Mouse (Mus musculus): ENCODE results near the gene Anapc16. TPM values are rescaled to one million over a fixed set of nuclear protein-coding genes. Genes with fewer than 3 reads are reported as not detected.
A peak's percentile ranks its signal among the peaks of the same experiment; 100 is the strongest.

Gene Anapc16
- polyA plus RNA-seq, 1 experiment from 2014 or later: 106 TPM

DNA sequence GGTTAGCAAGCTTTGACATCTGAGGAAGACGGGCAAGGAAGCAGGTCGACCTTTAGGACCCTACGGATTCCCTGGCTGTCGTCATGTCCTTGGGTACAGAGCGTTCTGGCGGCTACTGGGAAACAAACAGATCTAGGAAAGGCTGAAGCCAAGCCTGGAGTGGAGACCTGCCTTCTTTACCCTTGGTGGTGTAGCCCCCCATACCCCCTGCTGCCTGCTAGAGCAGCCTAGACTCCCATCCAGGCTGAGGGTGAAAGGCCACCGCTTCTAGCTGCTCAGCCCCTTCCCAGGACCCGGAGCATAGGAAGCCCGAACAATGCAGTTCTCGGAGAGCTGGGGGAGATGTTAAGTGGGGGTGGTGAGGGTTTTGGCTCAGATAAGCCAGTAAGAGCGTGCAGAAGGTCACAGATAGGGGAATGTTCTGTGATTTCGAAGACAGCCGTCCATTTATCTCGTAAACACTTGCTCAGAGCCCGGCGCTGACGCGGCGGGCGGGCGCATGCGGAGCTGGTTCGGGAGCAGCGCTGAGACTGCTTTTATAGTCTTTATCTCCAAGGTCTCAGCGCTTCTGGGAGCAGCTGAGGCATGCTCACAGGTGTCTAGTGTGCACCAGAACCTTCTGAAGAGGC lies 33.0 kb downstream of the Anapc16 start:
- under 1% methylated on average over 25 of the region's 25 CpGs for WGBS
- peak overlapping the region; percentile 54 for H3K4me3 ChIP-seq (replicated peaks)

DNA sequence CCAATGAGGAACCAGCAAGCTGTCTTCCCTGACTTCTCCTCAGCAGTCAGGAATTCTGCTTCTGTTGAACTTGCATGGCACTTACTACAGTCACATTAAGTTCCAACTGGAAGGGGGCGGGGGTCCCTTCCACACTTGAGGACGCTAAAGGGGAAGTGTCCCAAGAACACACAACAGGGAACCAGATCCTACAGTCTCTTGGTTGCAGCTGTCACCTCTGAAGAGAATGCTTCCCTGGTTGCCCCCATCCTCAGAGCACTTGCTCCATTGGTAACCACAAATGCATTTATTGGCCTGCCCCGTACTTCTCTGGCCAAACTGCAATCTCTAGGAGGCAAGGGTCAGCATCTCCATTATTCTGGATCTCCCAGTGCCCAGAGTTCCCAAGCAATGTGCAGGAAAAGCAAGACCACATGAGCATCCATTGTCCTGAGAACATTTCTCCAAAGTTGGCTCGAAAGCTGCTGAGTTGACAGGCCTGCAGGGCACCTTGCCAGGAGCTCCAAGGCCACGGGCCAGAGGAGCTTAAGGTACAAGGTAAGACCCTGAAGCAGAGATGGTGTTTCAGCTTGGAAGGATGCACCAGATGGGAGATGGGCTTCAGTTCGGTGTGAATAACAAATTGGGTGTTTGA lies 35.5 kb downstream of the Anapc16 start:
- Histone ChIP-seq H3K9ac (replicated peaks) (no peak overlapping the region), H3K36me3 (no peaks in the 10 kb centered on the region), H3K4me1 (peaks cover 32% of the 10 kb centered on the region), H3K4me2 (no peak overlapping the region), H3K27ac (replicated peaks) (no peak overlapping the region), H3K4me3 (replicated peaks) (no peak overlapping the region), H3K27me3 (replicated peaks) (no peaks in the 10 kb centered on the region), H3K9me3 (replicated peaks) (no peaks in the 10 kb centered on the region)
- ATAC-seq (ENCODE audit: low FRiP score): no peak
- WGBS: 80% methylated on average over 6 of the region's 6 CpGs

More for the DNA sequence above, 33.0 kb downstream of the Anapc16 start:
- no peaks in the 10 kb centered on the region for H3K27me3 ChIP-seq (replicated peaks)
- peak overlapping the region; percentile 74 for H3K4me2 ChIP-seq
- H3K9ac ChIP-seq (replicated peaks): peak overlapping the region; percentile 89
- H3K9me3 ChIP-seq (replicated peaks): no peaks in the 10 kb centered on the region
- H3K4me1 ChIP-seq: peaks cover 39% of the 10 kb centered on the region
- H3K36me3 ChIP-seq: no peaks in the 10 kb centered on the region
- peak overlapping the region; percentile 96 for H3K27ac ChIP-seq (replicated peaks)
- ATAC-seq (ENCODE audit: low FRiP score): peak; percentile 74

DNA sequence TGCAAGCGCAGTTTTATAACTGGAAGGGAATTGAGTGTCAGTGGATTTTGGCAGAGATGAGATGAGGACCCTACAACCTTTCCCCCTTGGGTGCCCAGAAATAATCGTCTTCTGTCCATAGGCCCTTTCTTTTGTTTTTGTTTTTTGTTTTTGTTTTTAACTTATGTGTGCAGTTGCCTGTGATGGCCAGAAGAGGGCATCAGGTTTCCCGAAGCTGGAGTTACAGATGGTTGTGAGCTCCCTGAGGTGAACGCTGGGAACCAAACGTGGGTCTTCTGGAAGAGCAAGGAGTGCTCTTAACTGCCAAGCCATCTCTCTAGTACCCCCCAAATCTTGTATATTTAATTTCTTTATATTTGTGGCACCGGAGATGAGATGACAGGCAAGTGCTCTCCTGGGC lies 36.2 kb downstream of the Anapc16 start:
- no peak overlapping the region for H3K4me2 ChIP-seq
- H3K27me3 ChIP-seq (replicated peaks): no peaks in the 10 kb centered on the region
- H3K4me1 ChIP-seq: peaks cover 32% of the 10 kb centered on the region
- no peak overlapping the region for H3K9ac ChIP-seq (replicated peaks)
- H3K36me3 ChIP-seq: no peaks in the 10 kb centered on the region
- no peaks in the 10 kb centered on the region for H3K9me3 ChIP-seq (replicated peaks)
- 93% methylated on average over 6 of the region's 6 CpGs for WGBS
- ATAC-seq (ENCODE audit: low FRiP score): no peak
- no peak overlapping the region for H3K27ac ChIP-seq (replicated peaks)
- H3K4me3 ChIP-seq (replicated peaks): no peak overlapping the region

DNA sequence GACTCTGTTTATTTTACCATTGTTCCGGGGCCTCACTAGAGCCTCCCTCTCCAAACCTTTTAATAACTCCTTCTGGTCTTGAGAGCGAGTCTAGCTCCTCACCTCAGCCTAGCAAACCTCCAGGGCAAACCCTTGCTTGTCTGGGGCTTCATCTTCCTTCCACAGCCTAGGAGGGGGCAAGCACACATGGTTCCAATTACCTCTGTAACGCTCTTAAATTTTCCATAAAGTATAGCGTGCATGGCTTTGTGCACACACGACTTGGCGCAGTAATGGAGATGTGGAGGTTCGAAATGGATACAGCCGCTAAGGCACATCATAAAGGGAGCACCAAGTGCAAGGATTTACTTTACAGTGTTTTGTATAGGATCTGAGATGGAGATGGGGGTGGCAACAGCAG lies 37.1 kb downstream of the Anapc16 start:
- Histone ChIP-seq H3K4me1 (peaks cover 28% of the 10 kb centered on the region), H3K27ac (replicated peaks) (peak overlapping the region; percentile 68), H3K36me3 (no peaks in the 10 kb centered on the region), H3K4me2 (no peak overlapping the region), H3K27me3 (replicated peaks) (no peaks in the 10 kb centered on the region), H3K9me3 (replicated peaks) (no peaks in the 10 kb centered on the region), H3K9ac (replicated peaks) (no peak overlapping the region), H3K4me3 (replicated peaks) (no peak overlapping the region)
- 56% methylated on average over 8 of the region's 8 CpGs for WGBS
- no peak for ATAC-seq (ENCODE audit: low FRiP score)

DNA sequence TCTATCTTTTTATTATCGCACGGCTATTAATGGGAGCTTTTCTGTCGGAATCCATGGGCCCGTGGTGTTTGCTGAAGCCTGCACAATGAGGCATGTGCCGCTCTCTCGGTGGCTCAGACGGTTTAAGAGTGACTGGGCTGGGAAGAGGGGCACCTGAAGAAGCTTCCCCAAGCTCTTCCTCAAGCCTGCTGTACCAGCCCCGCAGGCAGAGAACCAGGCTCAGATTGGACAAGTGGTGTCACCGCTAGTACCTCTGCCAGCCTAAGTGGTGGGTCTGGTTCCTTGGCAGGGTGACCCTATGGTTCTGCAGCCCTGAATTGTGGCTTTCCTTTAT lies 37.6 kb downstream of the Anapc16 start:
- ATAC-seq (ENCODE audit: low FRiP score): no peak
- Histone ChIP-seq H3K27ac (replicated peaks) (peak overlapping the region; percentile 68), H3K9ac (replicated peaks) (no peak overlapping the region)

DNA sequence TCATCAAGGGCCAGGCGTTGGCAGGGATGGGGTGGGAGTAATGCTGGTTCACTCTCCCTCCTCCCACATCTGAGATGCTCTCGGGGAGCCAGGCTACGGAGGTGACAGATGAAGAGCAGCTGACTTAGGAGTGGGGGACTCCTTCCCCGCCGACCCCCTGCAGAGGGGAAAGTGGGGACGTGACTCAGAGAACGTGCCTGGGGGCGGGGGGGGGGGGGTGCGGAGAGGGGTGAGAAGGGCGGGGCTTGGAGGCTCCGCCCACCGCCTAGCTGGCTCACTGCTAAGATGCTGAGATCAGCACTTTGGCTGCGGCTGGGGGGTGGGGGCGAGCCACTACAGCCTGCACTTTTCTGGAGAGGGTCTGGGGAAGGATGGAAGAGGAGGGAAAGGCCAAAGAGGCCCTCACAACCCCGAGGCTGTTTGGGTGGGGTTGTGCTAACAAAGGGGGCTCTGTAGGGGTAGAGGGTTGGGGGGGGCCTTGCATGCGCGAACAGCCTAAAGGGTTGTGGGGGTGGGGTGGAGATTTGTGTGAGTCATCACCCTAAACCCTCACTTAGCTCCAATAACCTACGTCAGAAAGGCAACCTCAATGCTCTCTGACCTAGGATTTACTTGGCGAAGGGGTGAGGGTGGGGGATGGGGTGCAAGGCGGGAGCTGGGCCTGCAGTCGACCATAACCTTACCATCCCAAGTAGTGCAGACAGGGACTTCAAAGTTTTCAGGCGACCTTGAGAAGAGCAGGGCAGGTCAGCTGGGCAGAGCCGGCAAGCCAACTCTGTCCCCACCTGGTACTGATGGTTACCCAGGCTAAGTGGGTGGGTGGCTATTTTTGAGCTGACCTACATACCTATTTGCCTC lies 38.2 kb downstream of the Anapc16 start:
- Histone ChIP-seq H3K4me2 (peak overlapping the region; percentile 50), H3K9me3 (replicated peaks) (no peaks in the 10 kb centered on the region), H3K4me1 (peaks cover 21% of the 10 kb centered on the region), H3K4me3 (replicated peaks) (0 out of 2 replicates have a peak overlapping the region, but pooled peaks have one; percentile 3), H3K27me3 (replicated peaks) (no peaks in the 10 kb centered on the region), H3K9ac (replicated peaks) (no peak overlapping the region), H3K27ac (replicated peaks) (peak overlapping the region; percentile 68), H3K36me3 (no peaks in the 10 kb centered on the region)
- 4% methylated on average over 22 of the region's 23 CpGs for WGBS
- ATAC-seq (ENCODE audit: low FRiP score): peak; percentile 55; the same call in 1 of the 2 replicates

More for the DNA sequence above, 37.6 kb downstream of the Anapc16 start:
- Histone ChIP-seq H3K9me3 (replicated peaks) (no peaks in the 10 kb centered on the region), H3K4me2 (peak overlapping the region; percentile 50), H3K4me1 (peaks cover 23% of the 10 kb centered on the region), H3K36me3 (no peaks in the 10 kb centered on the region), H3K4me3 (replicated peaks) (no peak overlapping the region), H3K27me3 (replicated peaks) (no peaks in the 10 kb centered on the region)
- 30% methylated on average over 9 of the region's 9 CpGs for WGBS

DNA sequence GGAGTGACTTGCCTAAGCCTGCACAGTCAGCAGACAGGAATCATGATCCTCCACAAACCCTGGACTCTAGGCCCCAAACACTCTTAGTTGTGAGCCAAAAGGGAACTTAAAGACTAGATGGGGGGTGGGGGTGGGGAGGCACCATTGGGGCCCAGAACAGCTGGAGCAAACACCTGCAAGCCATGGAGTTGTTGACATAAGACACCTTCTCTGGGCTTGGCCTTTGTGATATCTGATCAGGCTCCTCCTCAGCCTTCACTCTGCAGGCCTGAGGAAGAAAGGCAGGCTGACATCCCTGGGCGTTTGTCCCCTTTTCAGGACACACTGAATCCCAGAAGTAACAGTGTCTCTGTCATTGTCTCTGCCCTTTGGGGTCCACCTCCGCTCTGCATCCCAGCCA lies 39.3 kb downstream of the Anapc16 start:
- 71% methylated on average over 2 of the region's 2 CpGs for WGBS

DNA sequence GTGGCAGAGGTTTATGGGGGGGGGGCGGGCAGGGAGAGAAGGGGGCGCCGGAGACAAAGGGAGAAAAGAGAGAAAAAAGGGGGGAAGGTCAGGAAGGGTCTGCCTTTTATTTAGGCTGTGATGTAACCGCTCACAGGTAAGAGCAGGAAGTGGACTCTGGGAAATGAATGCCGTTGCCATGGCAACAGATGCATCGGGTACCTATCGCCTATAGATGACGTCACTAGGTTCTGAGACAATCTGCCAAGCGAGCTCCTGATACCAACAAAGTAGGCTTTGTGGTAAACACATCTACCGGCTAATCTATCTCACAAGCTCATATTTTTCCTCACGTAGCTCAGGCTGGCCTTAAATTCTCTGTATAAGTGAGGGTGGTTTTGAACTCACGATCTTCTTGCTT lies 43.4 kb downstream of the Anapc16 start:
- Histone ChIP-seq H3K4me3 (replicated peaks) (no peak overlapping the region), H3K4me1 (peaks cover 35% of the 10 kb centered on the region), H3K4me2 (no peak overlapping the region), H3K9ac (replicated peaks) (no peak overlapping the region), H3K27me3 (replicated peaks) (no peaks in the 10 kb centered on the region), H3K27ac (replicated peaks) (no peak overlapping the region), H3K36me3 (no peaks in the 10 kb centered on the region), H3K9me3 (replicated peaks) (no peaks in the 10 kb centered on the region)
- 74% methylated on average over 12 of the region's 12 CpGs for WGBS
- ATAC-seq (ENCODE audit: low FRiP score): no peak

More for the DNA sequence above, 39.3 kb downstream of the Anapc16 start:
- Histone ChIP-seq H3K27ac (replicated peaks) (no peak overlapping the region), H3K9me3 (replicated peaks) (no peaks in the 10 kb centered on the region), H3K27me3 (replicated peaks) (no peaks in the 10 kb centered on the region), H3K9ac (replicated peaks) (no peak overlapping the region), H3K36me3 (no peaks in the 10 kb centered on the region), H3K4me2 (no peak overlapping the region), H3K4me1 (peaks cover 27% of the 10 kb centered on the region), H3K4me3 (replicated peaks) (no peak overlapping the region)
- no peak for ATAC-seq (ENCODE audit: low FRiP score)

DNA sequence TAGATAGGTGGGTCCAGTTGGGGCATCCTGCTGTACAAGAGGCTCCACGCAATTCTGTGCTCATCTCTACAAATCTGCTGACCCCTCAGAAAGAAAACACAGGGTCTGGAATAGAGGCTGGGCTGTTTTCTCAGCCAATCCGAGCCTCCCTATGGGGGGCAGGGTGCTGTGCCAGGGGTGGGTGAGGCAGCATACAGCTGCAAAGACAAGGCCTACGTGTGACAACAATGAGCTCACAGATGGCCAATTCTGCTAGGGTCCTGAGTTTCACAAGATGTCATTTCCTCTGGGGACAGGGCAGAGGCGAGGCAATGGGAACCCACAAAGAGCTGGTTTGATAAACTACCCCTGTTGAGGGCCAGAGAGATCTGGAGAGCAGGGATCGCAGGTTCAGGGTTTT lies 44.5 kb downstream of the Anapc16 start:
- Histone ChIP-seq H3K9ac (replicated peaks) (peak overlapping the region; percentile 24; the same call in 1 of the 2 replicates), H3K4me1 (peaks cover 33% of the 10 kb centered on the region), H3K27me3 (replicated peaks) (no peaks in the 10 kb centered on the region), H3K4me2 (peak overlapping the region; percentile 51), H3K9me3 (replicated peaks) (no peaks in the 10 kb centered on the region), H3K4me3 (replicated peaks) (no peak overlapping the region), H3K27ac (replicated peaks) (peak overlapping the region; percentile 77), H3K36me3 (no peaks in the 10 kb centered on the region)
- WGBS: 17% methylated on average over 5 of the region's 5 CpGs
- peak; percentile 10; the same call in 1 of the 2 replicates for ATAC-seq (ENCODE audit: low FRiP score)

DNA sequence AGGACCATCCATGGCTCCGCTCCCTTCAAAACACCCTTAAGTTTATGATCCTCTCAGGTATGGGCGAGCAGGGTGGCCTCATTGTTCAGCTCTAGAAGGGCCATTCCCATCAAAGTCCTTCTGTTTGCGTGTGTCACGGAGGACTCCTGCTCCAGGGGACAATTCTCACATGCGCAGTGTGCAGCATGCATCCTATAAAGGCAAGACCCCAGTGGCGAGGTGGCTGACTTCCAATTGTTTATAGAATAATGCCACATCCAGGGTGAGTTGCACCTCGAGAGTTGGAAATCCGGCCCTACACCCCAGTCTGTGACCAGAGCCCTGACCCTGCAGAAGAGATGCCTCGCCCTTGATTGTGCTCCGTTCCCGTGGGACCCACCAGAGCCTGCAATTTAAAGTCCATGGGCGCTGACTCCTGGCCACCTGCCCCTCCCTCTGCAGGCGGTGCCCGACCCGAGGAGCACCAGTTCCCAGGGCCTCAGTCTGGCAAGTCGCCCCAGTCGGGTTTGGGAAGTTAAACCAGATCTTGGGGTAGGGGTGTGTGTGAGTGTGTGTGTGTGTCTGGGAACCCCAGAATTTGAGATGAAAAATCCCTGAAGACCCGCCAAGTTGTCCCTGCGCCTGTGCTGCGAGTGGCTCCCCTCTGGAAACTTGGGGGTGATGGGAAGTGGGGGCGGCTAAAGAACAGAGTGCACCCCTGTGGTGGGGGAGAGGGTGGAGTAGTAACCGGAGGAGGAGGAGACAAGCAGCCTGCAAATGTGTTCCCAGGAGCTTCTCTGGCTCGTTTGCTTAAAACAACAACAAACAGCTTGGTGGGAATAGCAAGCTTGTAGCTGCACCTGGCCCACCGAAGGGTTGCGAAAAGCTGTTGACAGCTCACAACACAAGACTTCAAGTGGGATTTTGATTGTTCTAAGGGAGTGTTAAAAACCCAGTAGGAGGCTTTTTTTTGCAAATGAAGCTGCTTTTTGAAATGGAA lies 45.5 kb downstream of the Anapc16 start:
- 9% methylated on average over 25 of the region's 25 CpGs for WGBS
- Histone ChIP-seq H3K9me3 (replicated peaks) (no peaks in the 10 kb centered on the region), H3K36me3 (no peaks in the 10 kb centered on the region), H3K4me2 (peak overlapping the region; percentile 51), H3K4me3 (replicated peaks) (peak overlapping the region; percentile 21), H3K4me1 (peaks cover 41% of the 10 kb centered on the region), H3K27me3 (replicated peaks) (no peaks in the 10 kb centered on the region), H3K27ac (replicated peaks) (peak overlapping the region; percentile 77), H3K9ac (replicated peaks) (peak overlapping the region; percentile 24; the same call in 1 of the 2 replicates)
- no peak for ATAC-seq (ENCODE audit: low FRiP score)

DNA sequence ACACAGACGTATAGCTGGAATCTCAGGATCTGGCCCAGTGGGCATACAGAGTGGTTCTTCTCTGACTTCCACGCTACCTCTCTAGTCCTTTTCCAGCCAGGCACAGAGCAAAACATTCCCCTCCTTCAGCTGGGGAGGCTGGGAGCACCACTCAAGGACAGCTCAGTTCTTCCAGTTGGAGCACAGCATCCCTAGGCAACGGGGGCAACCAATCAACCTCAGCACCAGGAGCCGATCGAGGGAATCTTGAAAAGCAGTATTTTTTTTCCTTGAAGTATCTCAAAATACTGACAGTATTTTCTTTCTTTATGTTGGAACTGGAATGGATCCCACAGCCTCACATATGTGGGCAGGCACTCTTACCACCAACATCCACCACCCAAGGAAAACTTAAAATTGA lies 46.3 kb downstream of the Anapc16 start:
- Histone ChIP-seq H3K36me3 (no peaks in the 10 kb centered on the region), H3K4me3 (replicated peaks) (no peak overlapping the region), H3K9me3 (replicated peaks) (no peaks in the 10 kb centered on the region), H3K27me3 (replicated peaks) (no peaks in the 10 kb centered on the region), H3K4me2 (no peak overlapping the region), H3K27ac (replicated peaks) (peak overlapping the region; percentile 77), H3K4me1 (peaks cover 44% of the 10 kb centered on the region), H3K9ac (replicated peaks) (no peak overlapping the region)
- no peak for ATAC-seq (ENCODE audit: low FRiP score)
- WGBS: 38% methylated on average over 5 of the region's 5 CpGs

Measured in neural tube, embryonic 15.5 days (tissue).